Mouse (Mus musculus): ENCODE data around the gene Kif22. TPM values are rescaled to one million over a fixed set of nuclear protein-coding genes. Genes with fewer than 3 reads are reported as not detected.

Gene Kif22
- total RNA-seq, 2 experiments from 2014 or later: 10.4 to 12.5 TPM

DNA sequence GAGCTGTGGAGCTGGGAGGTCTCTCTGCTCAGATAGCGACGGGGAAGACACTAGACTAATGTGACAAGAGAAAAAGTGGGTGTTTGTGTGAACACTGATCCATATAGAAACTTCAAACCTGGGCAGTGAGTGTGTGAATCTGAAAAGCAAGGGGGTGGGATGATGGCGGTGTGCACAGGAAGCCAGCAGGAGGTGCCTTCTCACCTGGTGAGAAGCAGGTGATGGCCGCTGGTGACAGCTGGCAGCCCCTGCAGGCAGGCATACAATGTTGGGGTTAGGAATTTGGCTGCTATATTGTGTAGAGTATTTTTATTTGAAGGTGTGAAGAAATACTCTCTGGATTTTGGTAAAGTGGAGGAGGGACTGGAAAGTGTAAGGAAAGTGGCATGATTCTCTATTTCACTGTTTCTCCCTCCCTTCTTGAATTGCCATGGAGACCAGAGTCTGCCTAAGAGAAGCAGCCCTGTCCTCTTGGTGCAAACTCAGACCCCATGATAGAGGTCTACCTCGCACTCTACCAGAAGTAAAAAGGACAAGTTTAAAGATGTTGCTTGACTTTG, 12.8 kb upstream of the Kif22 start:
- intact Hi-C loops (cut with DNase I): no loop called here
- no peak for DNase-seq

DNA sequence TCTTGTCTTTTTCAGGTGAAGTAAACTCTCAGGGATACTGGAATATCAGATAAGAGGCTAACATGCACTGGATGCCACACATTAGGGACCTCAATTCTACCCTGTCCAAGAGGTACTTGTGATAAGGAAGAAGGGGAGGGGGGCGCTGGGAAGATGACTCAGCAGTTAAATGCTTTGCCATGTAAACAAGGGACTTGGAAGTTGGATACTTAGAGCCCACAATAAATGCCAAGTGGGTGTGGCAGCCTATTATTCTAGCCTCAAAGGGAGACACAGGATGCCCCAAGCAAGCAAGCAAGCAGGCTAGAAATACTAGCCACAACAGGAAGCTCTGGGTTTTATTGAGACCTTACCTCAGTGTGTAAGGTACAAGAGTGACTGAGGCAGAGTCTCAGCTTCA, 11.0 kb downstream of the Kif22 start:
- no peak for DNase-seq
- intact Hi-C loops (cut with DNase I): no loop called here

DNA sequence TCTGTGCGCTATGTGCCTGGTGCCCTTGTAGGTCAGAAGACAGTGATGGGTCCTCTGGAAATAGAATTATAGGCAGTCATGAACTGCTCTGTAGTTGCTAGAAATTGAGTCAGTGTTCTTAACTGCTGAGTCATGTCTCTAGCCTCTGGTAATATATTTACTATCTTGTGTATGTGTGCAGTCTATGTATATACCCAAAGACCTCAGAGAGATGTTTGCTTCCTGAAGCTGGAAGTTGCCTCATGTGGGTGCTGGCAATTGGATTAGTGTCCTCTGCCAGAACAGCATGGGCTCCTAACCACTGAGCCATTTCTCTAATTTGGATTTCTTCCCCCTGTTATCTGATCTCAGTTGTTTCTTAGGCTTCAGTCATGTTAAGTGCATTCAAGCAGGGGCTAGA, 12.1 kb downstream of the Kif22 start:
- intact Hi-C loops (cut with DNase I): no loop called here
- DNase-seq: no peak

DNA sequence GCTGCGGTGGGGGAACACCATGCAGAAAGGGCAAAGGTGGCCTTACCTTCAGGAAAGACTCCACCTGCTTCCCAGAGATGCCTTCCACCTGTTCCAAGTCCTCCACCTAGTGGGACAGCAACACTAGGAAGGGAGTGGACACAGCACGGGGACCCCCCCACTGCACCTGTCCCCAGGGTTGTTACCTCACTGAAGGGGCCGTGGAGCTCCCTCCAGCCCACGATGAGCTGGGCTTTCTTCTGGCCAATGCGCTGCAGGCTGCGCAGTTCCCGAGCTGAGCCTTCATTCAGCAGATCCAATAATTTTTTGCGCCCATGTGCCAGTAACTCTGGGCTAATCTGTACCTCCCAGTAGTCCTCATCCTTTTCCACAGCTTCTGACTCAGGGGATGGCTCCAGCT, 14.4 kb downstream of the Kif22 start:
- DNase-seq: peak; percentile 44
- intact Hi-C loops (cut with DNase I): no loop called here

DNA sequence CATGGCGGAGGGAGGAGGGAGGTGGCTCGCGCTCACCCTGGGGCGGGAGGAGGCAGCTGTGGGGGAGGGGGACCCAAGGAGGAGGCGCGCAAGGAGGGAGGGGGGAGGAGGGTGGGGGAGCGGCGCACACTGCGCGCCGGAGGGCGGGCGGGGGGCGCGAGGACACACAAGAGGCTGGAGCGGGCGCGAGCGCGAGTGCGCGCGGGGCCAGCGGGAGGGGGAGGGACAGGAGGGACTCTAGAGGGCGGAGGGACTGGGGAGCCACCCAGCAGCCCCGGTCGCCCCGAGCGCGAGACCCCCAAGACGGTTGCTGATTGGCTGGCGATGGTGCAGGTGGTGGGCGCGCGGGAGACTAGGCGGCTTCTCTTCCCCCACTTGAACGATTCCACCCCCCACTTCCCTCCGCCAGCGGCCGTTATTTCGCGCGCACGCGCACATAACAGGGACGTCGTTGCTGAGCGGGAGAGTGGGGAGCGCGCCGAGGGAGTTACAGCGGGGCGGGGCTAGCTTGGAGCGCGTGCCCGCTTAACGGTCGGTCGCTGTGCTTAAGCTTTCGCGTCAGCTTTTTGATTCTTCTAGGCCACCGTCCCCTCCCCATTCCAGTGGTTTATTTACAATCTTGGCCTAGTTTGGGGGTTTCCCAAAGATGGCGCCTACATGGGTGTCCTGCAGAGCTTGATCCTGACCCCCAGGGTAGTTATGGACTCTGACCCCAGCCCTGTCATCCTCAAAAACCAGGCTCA, 15.1 kb downstream of the Kif22 start, which contains the start of gene Maz:
Gene Maz (minus strand): TSS at position 54 of the 743 bp plus-strand sequence.
- intact Hi-C loops (cut with DNase I): no loop called here
- peak; percentile 100 for DNase-seq

DNA sequence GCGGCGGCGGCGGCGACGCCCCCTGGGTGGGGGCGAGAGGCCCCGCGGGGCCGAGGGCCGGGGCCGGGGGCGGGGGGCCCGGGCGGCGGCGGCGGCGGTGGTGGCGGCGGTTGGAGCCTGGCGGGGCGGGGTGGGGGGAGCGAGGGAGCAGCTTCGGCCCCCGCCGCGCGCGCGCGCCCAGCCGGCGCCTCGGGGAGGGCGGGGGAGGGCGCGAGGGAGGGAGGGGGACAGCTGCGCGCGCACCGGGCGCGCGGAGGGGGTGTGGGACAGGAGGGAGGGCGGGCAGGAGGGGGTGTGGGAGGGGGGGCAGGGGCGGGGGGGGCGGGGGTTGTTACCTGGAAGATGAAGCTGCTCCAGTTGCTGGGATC, 15.7 kb downstream of the Kif22 start:
- no peak for DNase-seq
- intact Hi-C loops (cut with DNase I): no loop called here

DNA sequence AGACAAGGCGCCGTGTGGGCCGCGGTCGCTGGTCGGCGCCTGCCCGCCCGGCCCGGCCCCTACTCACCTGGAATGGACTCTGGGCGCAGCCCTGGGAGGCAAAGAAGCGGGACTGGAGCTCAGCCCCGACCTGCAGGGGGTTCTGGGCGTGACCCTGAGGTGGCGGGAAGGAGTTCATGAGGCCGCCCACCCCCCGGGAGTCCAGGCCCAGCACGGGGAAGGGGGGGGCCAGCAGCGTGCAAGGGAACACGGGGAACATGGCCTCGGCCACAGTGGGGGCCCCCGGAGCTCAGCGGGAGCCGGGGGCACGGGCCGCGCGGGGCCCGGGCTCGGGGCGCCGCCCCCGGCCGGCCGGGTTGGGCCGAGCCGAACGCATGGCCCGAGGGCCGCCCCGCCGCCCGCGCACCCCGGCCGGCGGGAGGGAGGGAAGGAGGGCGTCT, 16.1 kb downstream of the Kif22 start:
- DNase-seq: peak; percentile 87
- intact Hi-C loops (cut with DNase I): no loop called here

DNA sequence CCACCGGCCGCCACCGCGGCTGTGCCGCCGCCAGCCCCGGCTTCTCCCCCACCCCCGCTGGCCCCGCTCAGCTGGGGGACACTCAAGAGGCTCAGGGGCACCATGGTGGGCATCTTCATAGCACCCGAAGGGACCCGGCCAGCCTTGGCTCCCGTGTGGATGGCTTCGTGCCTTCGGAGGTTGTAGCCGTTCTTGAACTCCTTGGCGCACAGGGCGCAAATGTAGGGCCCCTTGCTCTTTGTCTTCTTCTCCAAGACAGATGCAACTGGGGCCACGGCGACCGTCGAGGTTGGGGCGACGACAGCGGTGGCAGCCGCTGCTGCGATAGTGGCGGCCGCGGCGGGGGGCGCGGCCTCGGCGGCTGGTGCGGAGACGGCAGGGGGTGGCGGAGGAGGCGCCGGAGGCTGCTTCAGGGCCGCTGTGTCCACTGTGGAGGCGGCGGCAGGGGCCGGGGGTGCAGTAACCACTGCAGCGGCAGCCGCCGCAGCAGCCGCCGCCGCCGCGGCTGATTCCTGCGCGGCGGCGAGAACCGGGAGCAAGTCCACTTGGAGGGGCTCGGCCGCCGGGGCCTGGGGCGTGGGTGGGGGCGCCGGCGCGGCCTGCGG, 16.6 kb downstream of the Kif22 start:
- peak; percentile 54 for DNase-seq

DNA sequence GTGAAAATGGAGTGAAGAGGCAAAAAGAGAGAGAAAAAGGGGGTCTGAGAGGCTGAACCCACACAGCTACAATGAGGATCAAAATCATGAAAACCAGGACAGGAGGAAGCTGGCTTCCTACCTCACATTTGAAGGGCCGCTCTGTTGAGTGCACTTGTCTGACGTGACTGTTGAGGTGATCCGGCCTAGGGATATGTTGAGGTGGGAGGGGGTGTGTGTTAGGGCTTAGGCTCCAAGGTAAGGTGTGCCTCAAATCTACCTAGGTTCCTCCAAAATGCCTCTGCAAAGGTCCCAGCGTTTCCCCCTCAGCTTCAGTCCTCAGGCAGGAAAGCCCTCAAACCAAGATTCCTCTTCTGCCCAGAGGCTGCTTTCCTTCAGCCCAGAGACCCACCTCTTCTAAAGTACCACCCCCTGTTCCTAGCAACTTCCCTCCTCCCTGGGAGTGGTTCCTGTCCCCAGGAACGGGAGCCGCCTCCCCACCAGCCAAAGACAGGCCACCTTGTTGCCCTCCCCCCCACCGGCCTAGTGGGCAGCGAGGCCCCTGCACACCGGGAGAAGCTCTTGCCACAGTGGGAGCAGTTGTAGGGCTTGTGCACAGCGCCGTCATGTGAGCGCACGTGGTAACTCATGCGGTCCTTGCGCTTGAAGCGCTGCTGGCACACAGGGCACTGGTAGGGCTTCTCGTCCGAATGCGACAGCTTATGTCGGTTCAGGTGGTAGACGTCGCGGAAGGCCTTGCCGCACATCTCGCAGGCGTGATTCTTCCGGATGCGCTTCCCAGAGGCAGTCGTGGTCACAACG, 17.3 kb downstream of the Kif22 start:
- intact Hi-C loops (cut with DNase I): no loop called here
- DNase-seq: peak; percentile 82

More for the DNA sequence above, 16.6 kb downstream of the Kif22 start:
- intact Hi-C loops (cut with DNase I): no loop called here

DNA sequence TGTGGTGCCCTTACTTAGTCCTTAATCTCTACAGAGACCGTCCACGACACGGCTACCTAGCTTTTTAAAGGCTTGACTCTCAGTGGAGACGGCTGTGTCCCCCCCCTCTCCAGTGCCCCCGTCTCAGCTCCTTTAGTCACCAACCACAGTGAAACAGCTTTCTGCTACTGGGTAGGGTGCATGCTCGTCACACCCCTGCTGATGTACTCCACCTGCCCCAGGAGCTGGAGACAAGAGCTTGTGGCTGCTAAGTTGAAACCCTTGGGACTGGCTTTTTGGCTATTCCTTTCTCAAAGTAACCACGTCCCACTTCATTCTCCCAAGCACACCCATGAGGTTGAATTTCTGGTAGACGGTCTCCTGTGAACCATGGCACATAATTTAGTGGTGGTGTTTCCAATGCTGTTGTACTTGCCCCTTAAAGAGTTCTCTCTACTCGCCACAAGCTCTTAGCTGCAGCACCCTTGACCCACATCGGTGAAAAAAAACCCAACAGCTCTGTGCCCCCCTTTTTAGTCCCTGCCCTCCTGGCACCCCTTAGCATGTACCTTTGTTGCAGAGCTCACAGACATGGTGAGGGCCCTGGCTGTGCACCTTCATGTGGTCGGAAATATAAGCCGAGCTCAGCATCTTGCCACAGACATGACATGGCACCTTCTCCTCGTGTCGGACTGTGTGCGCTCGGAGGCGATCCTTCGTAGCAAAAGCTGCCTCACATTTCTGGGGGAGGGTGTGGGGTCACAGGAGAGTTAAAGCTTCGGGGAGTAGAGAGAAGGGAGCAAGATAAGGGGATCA, 18.2 kb downstream of the Kif22 start:
- no peak for DNase-seq
- intact Hi-C loops (cut with DNase I): no loop called here

DNA sequence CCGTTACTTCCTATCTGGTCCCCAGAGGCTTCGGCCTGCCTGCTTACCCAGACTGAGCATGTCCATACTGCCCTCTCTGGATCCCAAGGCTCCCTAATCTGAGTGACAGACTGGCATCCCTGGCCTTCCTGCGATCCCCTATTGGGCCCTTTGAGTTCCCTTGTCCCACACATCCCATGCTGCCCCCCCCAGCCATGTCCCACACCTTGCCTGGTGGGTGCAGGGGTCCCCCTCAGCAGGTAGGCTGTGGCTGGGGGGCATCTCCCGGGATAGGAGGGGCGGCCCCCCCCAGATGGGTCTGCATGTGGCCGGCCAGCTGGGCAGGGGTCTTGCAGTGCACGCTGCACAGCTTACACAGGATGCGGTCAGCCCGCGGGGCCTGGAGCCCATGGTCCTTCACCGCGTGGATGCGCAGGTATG, 19.0 kb downstream of the Kif22 start:
- intact Hi-C loops (cut with DNase I): no loop called here

DNA sequence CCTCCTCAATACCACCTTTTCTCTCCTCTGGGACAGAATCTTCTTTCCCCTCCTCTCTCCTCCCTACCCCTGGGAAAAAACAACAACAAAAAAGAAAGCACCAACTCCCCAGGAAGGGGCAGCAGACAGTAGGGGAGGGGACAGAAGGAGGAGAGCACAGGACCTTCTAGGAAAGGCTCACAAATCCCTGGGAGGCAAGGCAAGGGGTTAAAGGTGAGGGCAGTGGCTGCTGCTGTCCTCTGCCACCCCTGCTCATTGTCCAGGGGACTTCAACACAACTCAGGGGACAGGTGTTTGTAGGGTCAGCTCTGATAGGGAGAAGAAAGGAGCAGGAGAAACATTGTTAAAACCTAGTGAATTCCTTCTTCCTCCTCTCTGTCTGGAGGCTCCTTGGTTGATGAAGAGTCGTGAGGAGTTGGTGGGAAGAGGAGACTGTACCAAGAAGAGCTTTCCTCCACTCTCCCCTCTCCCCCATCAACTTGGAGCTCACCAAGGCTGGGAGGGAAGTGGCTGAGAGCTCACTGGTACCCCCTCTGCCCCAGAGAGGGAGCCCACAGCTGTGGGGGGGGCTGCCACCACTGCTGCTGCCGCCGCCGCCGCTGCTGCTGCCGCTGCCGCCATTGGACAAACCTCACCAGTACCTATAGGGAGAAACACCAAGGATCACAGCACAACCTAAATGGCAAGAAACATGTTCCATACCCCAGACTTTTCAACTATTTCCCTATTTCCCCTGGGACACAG, 19.6 kb downstream of the Kif22 start:
- DNase-seq: no peak
- intact Hi-C loops (cut with DNase I): no loop called here

More for the DNA sequence above, 19.0 kb downstream of the Kif22 start:
- no peak for DNase-seq

DNA sequence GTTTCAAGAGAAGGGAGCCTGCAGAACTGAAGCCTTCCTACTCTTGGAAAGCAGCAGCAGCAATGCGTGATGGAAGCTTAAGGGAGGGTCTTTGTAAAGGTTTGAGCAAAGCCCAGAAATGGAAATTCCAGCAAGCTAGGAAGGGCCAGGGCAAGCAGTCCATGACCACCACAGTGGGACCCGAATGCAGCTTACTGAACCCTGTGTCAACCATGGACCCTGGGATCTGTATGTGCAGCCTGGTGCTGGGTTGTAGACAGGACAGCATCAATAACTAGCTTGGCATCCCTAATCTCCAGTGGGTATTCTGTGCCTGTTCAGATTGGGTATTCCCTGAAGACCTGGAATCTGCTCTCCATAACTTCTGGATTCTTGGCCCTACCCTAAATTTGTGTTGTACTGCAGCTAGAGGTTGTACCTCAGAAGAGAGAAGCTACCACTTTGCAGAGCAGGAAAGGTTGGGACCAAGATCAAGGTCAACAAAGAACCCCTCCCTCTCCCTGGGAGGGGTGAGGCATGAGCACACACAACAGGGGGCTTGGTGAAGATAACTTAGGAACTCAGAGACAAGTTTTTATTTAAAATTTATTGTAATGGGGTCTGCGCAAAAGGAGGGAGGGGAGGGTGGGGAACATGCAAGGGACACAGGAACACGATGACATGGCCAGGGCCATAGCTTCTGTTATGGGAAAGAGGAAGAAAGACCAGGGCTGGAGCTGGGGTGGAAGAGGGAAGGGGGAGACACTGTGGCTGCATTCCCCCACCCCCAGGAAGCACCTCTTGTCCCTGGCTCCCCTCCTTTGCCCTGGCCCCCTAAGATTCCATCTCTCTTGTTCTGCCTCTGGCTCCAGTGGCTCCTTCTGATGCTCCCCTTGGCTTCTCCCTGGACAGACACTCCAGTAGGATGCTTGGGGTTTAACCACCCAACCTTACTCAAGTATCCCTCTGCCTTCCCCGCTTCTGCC, 20.4 kb downstream of the Kif22 start:
- intact Hi-C loops (cut with DNase I): no loop called here
- no peak for DNase-seq

DNA sequence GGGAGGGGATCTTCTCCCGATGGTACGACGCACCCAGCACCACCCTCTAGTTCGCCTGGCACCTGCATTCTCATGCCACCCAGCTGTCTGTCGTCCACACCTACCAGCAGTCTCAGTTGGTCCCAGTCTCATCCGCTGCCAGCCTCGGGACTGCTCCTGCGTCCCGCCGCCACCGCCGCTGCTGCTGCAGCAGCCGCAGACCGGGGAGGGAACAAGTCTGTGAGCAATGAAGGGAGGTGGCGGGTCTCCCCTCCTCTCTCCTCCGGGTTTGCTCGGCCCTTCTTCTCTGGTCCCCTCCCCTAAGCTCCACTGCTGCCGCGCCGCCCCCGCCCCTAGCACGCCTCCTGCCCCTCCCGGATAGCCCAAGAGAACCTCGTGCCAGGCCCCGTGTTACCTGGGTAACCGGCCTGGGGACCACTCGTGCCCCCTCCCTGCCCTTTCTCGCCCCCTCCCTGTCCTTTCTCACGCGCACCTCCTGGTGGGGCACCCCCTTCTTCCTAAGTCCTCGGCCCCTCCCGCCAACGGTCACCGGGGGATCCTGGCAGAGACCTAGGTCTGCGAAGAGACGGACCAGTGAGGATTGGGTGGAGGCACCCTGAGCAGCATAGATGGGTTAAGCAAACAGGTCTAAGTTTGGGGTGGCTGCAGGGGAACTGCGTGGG, 21.2 kb downstream of the Kif22 start, which contains the start of the genes Gm42742 and Prrt2:
Gene Gm42742 (minus strand): TSS at position 197 of the 662 bp plus-strand sequence.
Gene Prrt2 (minus strand): TSS at position 311 of the 662 bp plus-strand sequence.
- DNase-seq: peak; percentile 81
- intact Hi-C loops (cut with DNase I): no loop called here

DNA sequence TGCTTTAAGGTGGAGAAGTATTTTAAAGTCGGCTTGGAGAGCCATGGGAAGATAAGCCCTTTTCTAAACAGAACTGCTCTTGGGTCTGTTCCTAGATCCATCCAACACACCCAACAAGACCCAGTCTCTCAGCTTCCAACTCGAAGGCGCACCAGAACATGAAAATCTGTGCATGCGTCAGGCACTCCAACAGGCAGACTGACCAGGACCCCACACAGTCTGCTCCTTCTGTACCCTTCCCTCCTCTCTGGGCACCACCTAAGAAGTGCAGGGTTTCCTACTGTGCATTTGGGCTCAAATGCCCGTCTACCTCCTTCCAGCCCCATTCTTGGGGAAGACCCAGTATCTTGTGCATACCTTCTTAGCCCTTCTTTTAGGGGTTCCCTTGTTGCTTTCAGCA, 21.8 kb downstream of the Kif22 start:
- intact Hi-C loops (cut with DNase I): no loop called here
- DNase-seq: no peak

DNA sequence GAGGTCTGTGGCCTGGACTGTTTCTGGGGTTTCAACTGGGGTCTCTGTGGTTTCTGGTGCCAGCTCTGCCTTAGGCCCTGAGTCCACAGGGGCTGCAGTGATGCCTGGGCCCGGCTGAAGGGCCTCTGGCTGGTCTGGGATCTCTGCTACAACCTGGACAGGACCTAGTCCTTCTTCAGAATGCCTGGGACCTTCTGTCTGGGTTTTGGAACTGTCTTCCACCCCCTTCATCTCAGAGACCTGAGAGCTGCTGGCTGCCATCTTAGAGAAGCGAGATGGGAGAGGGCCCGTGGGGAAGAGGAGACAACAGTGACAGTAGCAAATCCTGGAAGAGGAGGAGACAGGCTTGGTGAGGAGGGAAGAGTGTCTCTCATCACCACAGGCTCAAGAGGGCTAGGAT, 22.2 kb downstream of the Kif22 start:
- intact Hi-C loops (cut with DNase I): no loop called here
- no peak for DNase-seq

DNA sequence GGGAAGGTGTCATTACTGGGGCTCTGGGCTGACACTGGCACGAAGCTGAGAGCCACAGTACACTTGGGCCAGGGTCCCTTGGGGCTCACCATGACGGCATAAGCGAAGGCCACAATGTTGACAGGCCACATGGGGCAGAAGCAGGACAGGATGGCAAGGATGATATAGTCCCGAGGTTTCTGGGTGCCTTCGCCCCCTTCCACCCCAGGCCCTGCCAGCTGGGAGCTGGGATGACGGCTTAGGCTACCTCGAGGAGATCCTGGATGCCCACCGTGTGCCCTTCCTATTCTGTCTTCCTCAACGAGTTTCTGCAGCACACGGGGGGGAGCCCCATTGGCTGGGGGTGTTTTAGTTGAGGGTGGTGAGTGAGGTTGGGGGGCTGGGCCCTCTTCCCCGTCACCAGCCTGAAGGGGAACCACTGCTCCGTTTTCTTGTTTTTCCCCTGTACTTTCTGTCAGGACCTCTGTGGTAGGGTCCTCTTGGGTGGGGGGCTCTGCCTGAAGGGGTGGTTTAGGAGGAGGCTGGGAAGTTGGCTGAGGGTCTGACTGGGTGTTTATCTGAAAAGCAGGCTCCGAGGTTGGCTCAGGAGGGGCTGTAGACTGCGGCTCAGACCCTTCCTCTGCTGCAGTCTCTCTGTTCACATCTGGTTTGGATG, 22.8 kb downstream of the Kif22 start:
- intact Hi-C loops (cut with DNase I): no loop called here

More for the DNA sequence above, 22.8 kb downstream of the Kif22 start:
- DNase-seq: no peak

All from left cerebral cortex, postnatal 4 days (tissue).